Mouse (Mus musculus): ENCODE data around the gene Rarb. TPM values are rescaled to one million over a fixed set of nuclear protein-coding genes. Genes with fewer than 3 reads are reported as not detected.
A peak's percentile ranks its signal among the peaks of the same experiment; 100 is the strongest.

The Rarb gene
- polyA plus RNA-seq, 1 experiment from 2014 or later = 30.9 TPM

- no peaks in the 10 kb centered on the region for H3K36me3 ChIP-seq
- no peak for ATAC-seq (ENCODE audit: low read depth)
- no peak overlapping the region for H3K9ac ChIP-seq
- H3K4me3 ChIP-seq = no peak overlapping the region
- H3K4me1 ChIP-seq (replicated peaks) = peaks cover 5% of the 10 kb centered on the region
- no peak overlapping the region for H3K27ac ChIP-seq (replicated peaks)
- no peaks in the 10 kb centered on the region for H3K9me3 ChIP-seq
- no peak overlapping the region for H3K4me2 ChIP-seq
- WGBS = 72% methylated on average over 6 of the region's 6 CpGs
- H3K27me3 ChIP-seq = no peaks in the 10 kb centered on the region
Measured at GRCm38 (mm10) chr14:16547492-16548199, 271.3 kb downstream of the Rarb start.

- H3K27me3 ChIP-seq = no peaks in the 10 kb centered on the region
- no peak overlapping the region for H3K4me3 ChIP-seq
- ATAC-seq (ENCODE audit: low read depth) = no peak
- H3K4me1 ChIP-seq (replicated peaks) = no peaks in the 10 kb centered on the region
- no peaks in the 10 kb centered on the region for H3K9me3 ChIP-seq
- no peak overlapping the region for H3K9ac ChIP-seq
- WGBS = 66% methylated on average over 2 of the region's 2 CpGs
- no peak overlapping the region for H3K27ac ChIP-seq (replicated peaks)
- H3K36me3 ChIP-seq = no peaks in the 10 kb centered on the region
- H3K4me2 ChIP-seq = no peak overlapping the region
Measured at GRCm38 (mm10) chr14:16544995-16545394, 274.0 kb downstream of the Rarb start.

GRCm38 (mm10) chr14:16541641-16542040 lies 277.3 kb downstream of the Rarb start:
- Histone ChIP-seq H3K36me3 (no peaks in the 10 kb centered on the region), H3K9me3 (no peaks in the 10 kb centered on the region), H3K27ac (replicated peaks) (no peak overlapping the region), H3K4me2 (no peak overlapping the region), H3K9ac (no peak overlapping the region), H3K4me3 (no peak overlapping the region), H3K4me1 (replicated peaks) (no peaks in the 10 kb centered on the region), H3K27me3 (no peaks in the 10 kb centered on the region)
- WGBS = 88% methylated on average over 1 of the region's 1 CpGs
- no peak for ATAC-seq (ENCODE audit: low read depth)

GRCm38 (mm10) chr14:16537433-16537832 lies 281.5 kb downstream of the Rarb start:
- Histone ChIP-seq H3K27ac (replicated peaks) (no peak overlapping the region), H3K27me3 (no peaks in the 10 kb centered on the region), H3K9me3 (no peaks in the 10 kb centered on the region), H3K4me3 (no peak overlapping the region), H3K4me2 (no peak overlapping the region), H3K4me1 (replicated peaks) (no peaks in the 10 kb centered on the region), H3K36me3 (no peaks in the 10 kb centered on the region), H3K9ac (no peak overlapping the region)
- ATAC-seq (ENCODE audit: low read depth) = no peak
- 40% methylated on average over 4 of the region's 4 CpGs for WGBS

GRCm38 (mm10) chr14:16528631-16529030 lies 290.3 kb downstream of the Rarb start:
- Histone ChIP-seq H3K36me3 (no peaks in the 10 kb centered on the region), H3K9me3 (no peaks in the 10 kb centered on the region), H3K27ac (replicated peaks) (no peak overlapping the region), H3K4me3 (no peak overlapping the region), H3K27me3 (no peaks in the 10 kb centered on the region), H3K9ac (no peak overlapping the region), H3K4me2 (no peak overlapping the region), H3K4me1 (replicated peaks) (peaks cover 7% of the 10 kb centered on the region; the same call in 1 of the 2 replicates)
- WGBS = 71% methylated on average over 2 of the region's 2 CpGs
- ATAC-seq (ENCODE audit: low read depth) = no peak

GRCm38 (mm10) chr14:16526120-16526519 lies 292.8 kb downstream of the Rarb start:
- Histone ChIP-seq H3K36me3 (no peaks in the 10 kb centered on the region), H3K4me1 (replicated peaks) (peaks cover 23% of the 10 kb centered on the region), H3K9me3 (no peaks in the 10 kb centered on the region), H3K4me3 (no peak overlapping the region), H3K9ac (no peak overlapping the region), H3K4me2 (no peak overlapping the region), H3K27ac (replicated peaks) (no peak overlapping the region), H3K27me3 (no peaks in the 10 kb centered on the region)
- no peak for ATAC-seq (ENCODE audit: low read depth)
- WGBS = 69% methylated on average over 3 of the region's 3 CpGs

- no peak for ATAC-seq (ENCODE audit: low read depth)
- no peak overlapping the region for H3K4me3 ChIP-seq
- peaks cover 26% of the 10 kb centered on the region for H3K4me1 ChIP-seq (replicated peaks)
- H3K27me3 ChIP-seq = no peaks in the 10 kb centered on the region
- H3K9me3 ChIP-seq = no peaks in the 10 kb centered on the region
- H3K9ac ChIP-seq = no peak overlapping the region
- H3K27ac ChIP-seq (replicated peaks) = no peak overlapping the region
- H3K4me2 ChIP-seq = no peak overlapping the region
- H3K36me3 ChIP-seq = no peaks in the 10 kb centered on the region
- WGBS = 63% methylated on average over 5 of the region's 5 CpGs
Measured at GRCm38 (mm10) chr14:16525137-16525924, 293.6 kb downstream of the Rarb start.

GRCm38 (mm10) chr14:16522852-16523251 lies 296.1 kb downstream of the Rarb start:
- no peaks in the 10 kb centered on the region for H3K9me3 ChIP-seq
- no peaks in the 10 kb centered on the region for H3K36me3 ChIP-seq
- no peak overlapping the region for H3K27ac ChIP-seq (replicated peaks)
- H3K27me3 ChIP-seq = no peaks in the 10 kb centered on the region
- H3K4me3 ChIP-seq = no peak overlapping the region
- peaks cover 50% of the 10 kb centered on the region for H3K4me1 ChIP-seq (replicated peaks)
- no peak overlapping the region for H3K9ac ChIP-seq
- WGBS = 73% methylated on average over 3 of the region's 3 CpGs
- no peak overlapping the region for H3K4me2 ChIP-seq
- 0 out of 2 replicates have a peak, but pooled peaks have one; percentile 21 for ATAC-seq (ENCODE audit: low read depth)

- 62% methylated on average over 8 of the region's 8 CpGs for WGBS
- no peak for ATAC-seq (ENCODE audit: low read depth)
Measured at GRCm38 (mm10) chr14:16519588-16520167, 299.3 kb downstream of the Rarb start.

GRCm38 (mm10) chr14:16517958-16518357 lies 301.0 kb downstream of the Rarb start:
- ATAC-seq (ENCODE audit: low read depth) = 0 out of 2 replicates have a peak, but pooled peaks have one; percentile 42
- Histone ChIP-seq H3K4me2 (no peak overlapping the region), H3K9ac (no peak overlapping the region), H3K4me3 (no peak overlapping the region), H3K9me3 (no peaks in the 10 kb centered on the region), H3K27ac (replicated peaks) (no peak overlapping the region), H3K36me3 (no peaks in the 10 kb centered on the region), H3K27me3 (no peaks in the 10 kb centered on the region), H3K4me1 (replicated peaks) (peaks cover 49% of the 10 kb centered on the region)

More at GRCm38 (mm10) chr14:16519588-16520167, 299.3 kb downstream of the Rarb start:
- no peak overlapping the region for H3K4me2 ChIP-seq
- peaks cover 51% of the 10 kb centered on the region for H3K4me1 ChIP-seq (replicated peaks)
- no peak overlapping the region for H3K27ac ChIP-seq (replicated peaks)
- no peaks in the 10 kb centered on the region for H3K36me3 ChIP-seq
- no peaks in the 10 kb centered on the region for H3K27me3 ChIP-seq
- H3K4me3 ChIP-seq = no peak overlapping the region
- no peak overlapping the region for H3K9ac ChIP-seq
- no peaks in the 10 kb centered on the region for H3K9me3 ChIP-seq

GRCm38 (mm10) chr14:16515731-16516130 lies 303.2 kb downstream of the Rarb start:
- no peak for ATAC-seq (ENCODE audit: low read depth)
- H3K9me3 ChIP-seq = no peaks in the 10 kb centered on the region
- no peaks in the 10 kb centered on the region for H3K36me3 ChIP-seq
- peaks cover 38% of the 10 kb centered on the region for H3K4me1 ChIP-seq (replicated peaks)
- H3K4me2 ChIP-seq = no peak overlapping the region
- H3K27ac ChIP-seq (replicated peaks) = no peak overlapping the region
- no peak overlapping the region for H3K9ac ChIP-seq
- 73% methylated on average over 3 of the region's 3 CpGs for WGBS
- H3K27me3 ChIP-seq = no peaks in the 10 kb centered on the region
- no peak overlapping the region for H3K4me3 ChIP-seq

- ATAC-seq (ENCODE audit: low read depth) = no peak
- no peak overlapping the region for H3K4me3 ChIP-seq
- no peak overlapping the region for H3K9ac ChIP-seq
- H3K4me2 ChIP-seq = no peak overlapping the region
- no peaks in the 10 kb centered on the region for H3K9me3 ChIP-seq
- no peak overlapping the region for H3K27ac ChIP-seq (replicated peaks)
- peaks cover 21% of the 10 kb centered on the region for H3K36me3 ChIP-seq
- 0 out of 2 replicates have a peak, but pooled peaks cover 3% of the 10 kb centered on the region for H3K4me1 ChIP-seq (replicated peaks)
- no peaks in the 10 kb centered on the region for H3K27me3 ChIP-seq
- 83% methylated on average over 4 of the region's 4 CpGs for WGBS
Measured at GRCm38 (mm10) chr14:16510574-16510973, 308.4 kb downstream of the Rarb start.

Measured in neural tube, embryonic 13.5 days (tissue).